Mouse (Mus musculus) right cerebral cortex, adult 2 months (tissue): ENCODE measurements at regions not wholly inside any gene's neighbourhood (a gene's known extent, or its start where the extent isn't known, plus 50 kb on each side); places are given as distances from the start of the nearest gene placed in this dataset.

Experiments used
- DNase-seq, 2 experiments: peaks; one replicate each; pipeline ENCODE4 v3.0.0; 2021 to 2022; ENCODE audit warnings: low spot score in 2 of 2

DNA sequence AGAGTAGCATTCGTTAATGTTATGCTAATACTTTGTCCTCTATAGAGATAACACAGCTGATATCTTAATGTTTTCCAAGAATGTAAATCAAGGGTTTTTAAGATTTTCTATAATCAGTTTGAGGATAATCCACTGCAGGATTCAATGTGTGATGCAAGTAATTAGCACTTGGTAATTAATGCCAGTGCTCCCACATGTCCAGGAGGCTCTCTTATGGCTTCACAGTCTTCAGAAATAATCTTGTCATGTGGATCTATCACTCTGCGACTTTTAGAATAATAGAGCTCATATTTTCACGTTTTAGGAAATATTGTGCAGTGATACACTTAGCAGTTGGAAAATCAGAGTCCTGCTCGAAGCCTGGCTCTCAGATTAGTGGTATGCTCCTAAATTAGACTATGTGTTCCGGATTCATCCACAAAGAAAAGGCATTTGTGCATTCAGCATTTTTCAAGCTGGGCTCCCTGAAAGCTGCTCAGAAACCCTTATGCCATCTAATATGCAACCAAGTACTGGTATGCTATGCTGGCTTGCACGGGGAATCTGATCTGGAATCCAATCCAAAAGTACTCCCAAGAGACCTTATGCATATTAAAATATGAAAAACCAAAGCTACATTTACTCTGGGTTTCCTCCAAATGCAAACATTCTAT, 1302.8 kb upstream of the Tyrp1 start:
- DNase-seq = peak; percentile 3 to 27

DNA sequence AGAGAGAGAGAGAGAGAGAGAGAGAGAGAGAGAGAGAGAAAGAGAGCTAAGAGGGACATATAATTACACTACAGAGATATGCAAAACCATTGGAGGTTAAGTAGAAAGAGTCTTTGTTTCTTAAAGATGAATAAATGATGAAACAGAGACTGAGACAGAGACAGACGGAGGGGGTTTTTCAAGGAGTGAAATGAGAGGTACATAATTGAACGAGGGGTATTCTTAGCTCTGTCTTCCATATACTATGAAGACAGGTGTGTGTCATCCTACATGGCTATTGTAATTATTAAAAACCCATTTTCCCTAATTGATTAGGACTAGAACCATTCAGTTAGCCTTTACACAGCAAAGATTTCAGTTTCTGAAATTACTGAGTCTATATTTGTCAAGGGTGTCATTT, 1302.2 kb upstream of the Tyrp1 start:
- no peak for DNase-seq

DNA sequence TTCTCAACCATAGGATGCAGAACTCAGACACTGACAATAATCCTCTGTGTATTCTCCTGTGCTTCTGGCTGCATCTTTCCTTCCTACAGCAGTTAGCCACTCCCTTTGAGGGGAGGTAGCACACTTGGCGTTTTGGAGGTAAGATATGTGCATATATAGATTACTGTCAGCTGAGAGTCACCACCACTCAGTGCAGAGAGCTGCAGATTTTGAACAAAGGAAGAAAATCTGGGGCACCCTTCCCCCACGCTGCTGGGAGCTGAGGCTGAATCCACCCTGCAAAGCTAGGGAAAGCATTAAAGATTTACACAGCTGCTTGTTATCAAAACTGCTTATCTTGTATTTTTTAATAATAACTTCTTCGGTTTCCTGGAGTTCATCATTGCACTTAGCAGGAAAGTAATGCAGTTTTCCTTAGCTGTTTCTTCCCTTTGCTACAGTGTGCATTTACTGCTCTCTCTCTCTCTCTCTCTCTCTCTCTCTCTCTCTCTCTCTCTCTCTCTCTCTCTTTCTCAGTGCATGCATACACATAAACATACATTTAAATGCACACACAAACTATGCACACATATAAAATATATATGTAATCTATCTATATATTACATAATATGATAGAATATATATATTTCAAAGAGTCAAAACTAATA, 1301.4 kb upstream of the Tyrp1 start:
- peak; percentile 53 to 55 for DNase-seq

DNA sequence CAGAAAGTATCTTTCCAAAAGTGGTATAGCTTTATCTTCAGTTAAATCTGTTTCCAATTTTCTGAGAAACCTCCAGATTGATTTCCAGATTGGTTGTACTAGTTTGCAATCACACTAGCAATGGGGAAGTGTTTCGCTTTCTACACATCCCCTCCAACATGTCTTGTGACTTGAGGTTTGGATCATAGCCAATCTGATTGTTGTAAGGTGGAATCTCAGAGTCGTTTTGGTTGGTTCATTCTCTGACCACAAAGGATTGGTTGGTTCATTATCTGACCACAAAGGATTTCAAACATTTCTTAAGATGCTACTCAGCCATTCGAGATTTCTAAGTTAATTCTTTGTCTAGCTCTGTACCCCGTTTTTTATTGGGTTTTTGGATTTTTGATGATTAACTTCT, 1288.5 kb upstream of the Tyrp1 start:
- DNase-seq = no peak
